Mouse (Mus musculus) cerebellum, postnatal 36 days (tissue): Measurements from ENCODE around the gene Arfgap3.
"Not testable (repeated sequence)": the region's sequence is repeated elsewhere in the genome, so short reads cannot be mapped to it uniquely, and the experiment has no call there.

Source experiments
- DNase-seq, 2 experiments: peaks; one replicate each; pipeline ENCODE4 v3.0.0; 2021 to 2022; ENCODE audit warnings: mixed read lengths in 2 of 2

The Arfgap3 gene

GRCm38 (mm10) chr15:83349954-83350711 lies at the start of gene Arfgap3:
TSS of gene Arfgap3 (minus strand) at chr15:83350247.
- DNase-seq, result peak; percentile 91 to 94

- DNase-seq, result no peak
Observed at GRCm38 (mm10) chr15:83392722-83393121, 42.7 kb upstream of the Arfgap3 start.

GRCm38 (mm10) chr15:83387911-83388310 lies 37.9 kb upstream of the Arfgap3 start:
- no peak for DNase-seq

DNA sequence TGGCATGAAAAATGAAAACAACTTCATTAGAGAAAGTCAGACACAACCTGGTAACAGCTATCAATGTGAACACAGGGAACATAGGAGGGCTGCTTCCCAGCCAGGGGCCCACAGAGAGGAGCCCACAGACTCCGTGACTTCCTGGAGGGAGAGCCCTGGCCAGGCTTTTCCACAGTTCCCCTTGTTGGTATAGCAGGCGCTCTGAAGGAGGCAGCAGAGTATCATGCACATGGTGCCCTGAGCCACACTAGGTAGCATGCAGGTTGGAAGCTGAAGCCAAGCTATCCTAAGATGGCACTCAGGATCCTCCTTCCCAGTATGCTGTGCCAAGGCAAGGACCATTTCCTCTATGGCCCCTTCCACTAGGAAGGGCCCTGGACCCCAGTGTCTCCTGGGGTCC lies 33.6 kb upstream of the Arfgap3 start:
- no peak for DNase-seq

- no peak for DNase-seq
Observed at GRCm38 (mm10) chr15:83383136-83383535, 33.1 kb upstream of the Arfgap3 start.

- DNase-seq, result no peak
Observed at GRCm38 (mm10) chr15:83382467-83382866, 32.4 kb upstream of the Arfgap3 start.

DNA sequence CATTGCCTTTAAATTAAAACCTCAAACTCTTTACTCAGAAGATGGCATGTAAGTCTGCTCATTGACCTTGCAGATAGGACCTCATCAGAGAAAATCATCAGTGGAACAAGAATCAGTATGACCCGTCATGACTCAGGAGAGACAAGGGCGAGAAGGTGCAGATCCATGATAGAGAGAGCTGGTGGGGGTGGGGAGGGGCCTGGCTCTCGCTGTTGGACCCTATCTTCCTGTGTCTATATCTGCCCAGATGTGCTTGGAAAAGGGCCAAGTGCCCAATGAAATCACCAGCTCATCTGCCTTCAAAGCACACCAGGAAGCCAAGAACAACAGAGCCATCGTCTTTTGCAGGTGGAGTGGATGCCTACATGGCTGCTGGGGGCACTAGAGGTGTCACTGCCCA lies 27.1 kb upstream of the Arfgap3 start:
- no peak for DNase-seq

DNA sequence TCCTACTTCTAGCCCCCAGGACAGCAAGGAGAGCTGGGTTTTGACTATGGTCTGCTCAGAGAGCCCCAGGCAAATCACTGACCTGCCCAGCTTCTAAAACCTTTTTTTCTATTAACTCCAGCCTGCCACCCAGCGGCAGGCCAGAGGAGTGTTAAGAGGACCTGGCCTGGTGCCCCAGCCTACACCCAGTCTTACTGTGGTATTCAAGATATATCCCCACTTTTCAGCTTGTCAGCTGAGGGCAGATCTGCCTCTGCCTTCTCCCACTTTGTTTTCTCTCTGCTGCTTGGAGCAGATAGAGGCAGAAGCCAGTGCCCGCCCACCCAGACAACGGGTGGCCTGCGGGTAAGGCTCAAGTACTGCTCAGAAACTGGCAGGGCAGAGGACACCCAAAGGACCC lies 25.1 kb upstream of the Arfgap3 start:
- peak; percentile 43 for DNase-seq

GRCm38 (mm10) chr15:83374076-83374475 lies 24.0 kb upstream of the Arfgap3 start:
- DNase-seq, result no peak

GRCm38 (mm10) chr15:83368702-83369101 lies 18.7 kb upstream of the Arfgap3 start:
- not testable (repeated sequence) for DNase-seq

GRCm38 (mm10) chr15:83368261-83368660 lies 18.2 kb upstream of the Arfgap3 start:
- DNase-seq, result no peak

DNA sequence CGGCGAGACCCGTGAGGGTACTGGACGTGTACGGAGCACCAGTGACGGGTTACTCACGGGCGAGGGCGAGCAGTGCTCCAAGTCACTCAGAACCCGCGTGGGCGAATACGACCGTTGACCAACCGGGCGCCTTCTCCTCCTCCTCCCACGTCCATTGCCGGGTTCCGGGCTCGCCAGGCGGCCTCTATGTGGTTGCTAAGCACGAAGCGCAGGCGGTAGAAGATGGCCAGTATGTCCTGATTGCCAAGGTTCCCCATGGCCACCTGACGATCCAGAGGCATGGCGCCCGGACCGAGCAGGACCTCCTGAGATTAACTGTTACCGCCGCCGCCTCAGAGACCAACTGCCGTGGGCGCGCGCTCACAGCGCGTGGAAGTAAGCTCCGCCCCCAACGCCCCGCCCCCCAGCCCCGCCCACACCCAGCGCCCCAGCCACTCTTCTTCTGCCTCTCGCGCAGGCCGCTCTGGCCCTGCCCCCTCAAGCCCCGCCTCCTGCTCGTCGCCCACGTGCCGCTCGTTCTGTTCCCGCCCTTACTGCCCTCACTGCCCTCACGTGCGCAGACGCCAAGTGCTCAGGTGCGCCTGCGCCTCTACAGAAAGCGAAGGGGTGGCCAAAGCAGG lies 17.0 kb upstream of the Arfgap3 start:
- DNase-seq, result peak; percentile 28 to 61

GRCm38 (mm10) chr15:83365697-83366096 lies 15.7 kb upstream of the Arfgap3 start:
- DNase-seq, result no peak

DNA sequence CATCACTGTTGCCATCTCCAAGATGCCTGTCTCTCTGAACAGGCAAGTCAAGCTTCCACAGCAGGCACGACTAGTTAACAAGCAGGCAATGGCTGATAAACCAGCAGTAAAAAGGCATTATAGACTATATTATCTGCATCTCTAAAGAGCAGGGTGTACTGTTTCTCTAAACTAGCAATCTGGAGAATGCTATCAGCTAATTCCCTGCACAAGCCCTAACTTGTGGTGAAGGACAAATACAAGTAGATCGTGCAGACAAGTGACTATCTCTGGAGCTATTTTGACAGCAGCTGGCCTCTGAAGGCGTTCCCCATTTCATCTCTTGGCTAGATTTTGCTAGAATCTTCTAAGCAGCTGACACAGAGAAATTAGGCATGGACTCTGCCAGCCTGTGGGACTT lies 14.1 kb upstream of the Arfgap3 start:
- no peak for DNase-seq

- DNase-seq, result not testable (repeated sequence)
Observed at GRCm38 (mm10) chr15:83362813-83363212, 12.8 kb upstream of the Arfgap3 start.

DNA sequence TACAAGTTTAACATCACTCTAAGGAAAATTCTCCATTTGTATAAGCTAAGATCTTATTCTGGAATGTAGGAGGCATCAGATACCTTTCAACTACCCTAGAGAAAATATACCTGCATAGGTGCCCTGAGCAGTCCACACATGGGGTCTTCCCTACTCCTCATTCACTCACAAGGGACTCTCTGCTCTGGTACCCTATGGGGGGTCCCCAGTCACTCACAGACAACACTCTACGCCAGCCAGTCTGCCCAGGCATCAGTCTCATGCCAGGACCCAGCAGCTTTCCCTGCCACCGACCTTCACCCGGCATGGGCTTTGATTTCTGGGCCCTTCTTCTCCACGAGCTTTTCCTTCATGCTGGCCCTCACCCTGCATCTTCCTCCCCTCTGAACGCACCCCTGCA lies 10.9 kb upstream of the Arfgap3 start:
- DNase-seq, result not testable (repeated sequence)

GRCm38 (mm10) chr15:83360140-83360539 lies 10.1 kb upstream of the Arfgap3 start:
- DNase-seq, result no peak

DNA sequence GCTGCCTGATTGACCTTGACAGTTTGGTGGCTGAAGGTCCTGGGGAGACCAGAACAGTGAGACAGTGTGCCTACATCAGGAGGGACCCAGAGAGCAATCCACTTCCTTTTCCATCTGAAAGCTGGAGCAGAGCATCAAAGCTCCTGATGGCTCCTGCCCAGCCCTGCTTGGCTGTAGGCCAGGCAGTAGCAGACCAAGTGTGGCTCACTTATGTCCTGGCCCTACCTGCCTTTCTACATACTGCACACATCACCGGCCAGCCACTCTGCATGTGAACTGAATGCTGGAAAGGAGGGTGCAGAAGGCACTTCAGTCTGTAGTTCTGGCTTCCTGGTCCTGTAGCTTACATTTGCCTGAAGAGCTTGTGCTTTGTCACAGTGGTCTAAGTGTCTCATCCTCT lies 8.4 kb upstream of the Arfgap3 start:
- DNase-seq, result peak in 1 of 2 experiments; percentile 20

- DNase-seq, result no peak
Observed at GRCm38 (mm10) chr15:83351546-83351945, 1.5 kb upstream of the Arfgap3 start.

DNA sequence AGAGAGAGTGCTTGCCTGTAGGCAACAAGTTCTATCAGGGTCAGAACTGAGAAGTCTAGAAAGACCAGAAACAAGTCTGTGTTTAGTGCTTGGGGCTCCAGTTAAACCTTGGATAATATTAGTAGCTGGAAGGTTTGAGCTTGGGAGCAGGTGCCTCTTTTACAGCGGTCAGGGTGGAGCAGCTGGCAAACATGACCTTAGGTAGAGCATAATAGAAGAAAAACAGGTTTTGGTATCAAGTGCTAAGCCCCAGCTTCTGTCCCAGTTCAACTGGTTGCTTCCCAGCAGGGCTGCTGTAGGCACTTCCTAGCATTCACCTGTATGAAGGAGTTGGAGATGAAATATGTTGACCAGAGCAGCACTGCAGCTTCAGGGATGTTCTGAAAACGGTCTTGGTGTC lies 812 bp upstream of the Arfgap3 start:
- DNase-seq, result no peak

DNA sequence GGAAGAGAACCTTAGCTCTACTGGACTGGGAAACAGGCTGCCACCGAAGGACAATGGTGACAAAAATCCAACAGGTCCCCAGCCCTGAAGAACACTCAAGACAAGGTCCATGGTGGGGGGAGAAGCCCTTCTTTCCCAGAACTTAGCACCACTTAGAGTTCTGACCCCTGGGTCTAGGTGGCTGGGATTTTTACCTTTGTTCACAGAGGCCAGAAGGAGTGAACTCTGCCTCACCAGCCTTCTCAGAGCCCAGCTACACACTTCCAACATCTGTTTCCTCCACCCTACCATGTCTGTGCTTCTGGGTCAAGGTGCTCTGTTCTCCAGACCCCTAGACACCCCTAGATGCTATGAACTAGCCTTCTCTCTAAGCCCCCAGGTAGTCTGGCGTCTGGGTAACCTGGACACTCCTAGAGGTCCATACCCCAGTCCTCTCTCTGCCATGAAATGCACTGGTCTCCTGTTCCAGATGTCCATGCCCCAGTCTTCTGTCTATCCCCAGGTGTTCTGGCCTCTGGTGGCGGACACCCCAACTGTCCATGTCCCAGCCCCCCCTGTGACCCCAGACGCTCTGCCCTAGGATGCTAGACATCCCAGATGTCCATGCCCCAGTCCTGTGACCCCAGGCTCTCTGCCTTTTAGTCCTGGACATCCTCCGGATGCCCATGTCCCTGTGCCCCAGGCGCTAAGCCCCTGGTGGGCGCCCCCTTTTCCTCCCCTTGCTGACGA lies 658 bp downstream of the Arfgap3 start:
- DNase-seq, result no peak

GRCm38 (mm10) chr15:83348747-83349146 lies 1.3 kb downstream of the Arfgap3 start:
- peak in 1 of 2 experiments; percentile 19 for DNase-seq

DNA sequence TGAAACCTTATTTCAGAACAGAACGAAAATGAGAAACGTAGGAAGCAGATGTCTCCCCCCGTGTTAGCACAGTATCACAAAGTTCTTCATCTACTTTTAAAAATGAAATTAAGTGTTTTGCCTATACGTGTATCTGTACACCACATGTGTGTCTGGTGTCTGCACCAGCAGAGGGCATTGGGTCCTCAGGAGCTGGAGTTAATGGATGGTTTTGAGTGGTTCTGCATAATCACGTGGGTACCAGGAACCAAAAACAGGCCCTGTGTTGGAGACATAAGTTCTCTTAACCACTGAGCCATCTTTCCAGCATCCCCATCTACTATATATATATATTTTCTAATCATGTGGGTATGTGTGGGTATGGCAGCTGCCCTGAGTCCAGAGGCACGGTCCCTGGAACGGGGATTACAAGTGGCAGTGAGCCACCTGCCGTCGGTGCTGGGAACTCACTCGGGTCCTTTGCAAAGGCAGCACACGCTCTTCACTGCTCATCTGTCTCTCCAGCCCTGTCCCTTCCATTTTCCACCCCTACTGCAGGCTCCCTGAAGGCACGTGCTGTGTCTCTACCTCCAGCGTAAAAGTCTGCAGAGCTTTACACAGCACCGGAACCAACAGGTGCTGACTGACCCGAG lies 4.0 kb downstream of the Arfgap3 start:
- DNase-seq, result no peak
